Comparison of ENCODE assay signal across 8 mouse cellular contexts in the genomic region with DNA sequence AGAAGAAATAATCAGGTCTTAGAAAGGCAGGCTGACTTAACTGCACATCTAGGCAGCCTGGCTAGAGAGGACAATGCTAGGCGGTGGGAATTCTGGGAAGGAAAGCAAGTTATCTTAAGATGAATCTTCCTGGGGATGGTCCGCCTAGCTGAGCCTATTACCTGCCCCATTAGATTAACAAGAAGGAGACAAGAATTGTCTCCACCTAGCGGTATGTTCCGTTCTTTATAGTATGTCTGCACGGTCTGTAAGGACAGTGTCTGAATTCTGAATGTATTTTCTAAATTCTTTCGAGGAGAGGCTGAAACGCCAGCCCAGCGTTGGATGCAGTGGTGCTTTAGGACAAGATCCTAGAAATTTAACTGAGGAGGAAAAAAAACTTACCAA. TPM values are rescaled to one million over a fixed set of nuclear protein-coding genes. Genes with fewer than 3 reads are reported as not detected.
DNase-seq lines count a peak whose midpoint lies in the region; TF ChIP-seq lines count a peak whose summit lies in the region.

No protein-coding gene starts in this region.

- no peaks in the 10 kb centered on the region for H3K79me2 ChIP-seq in heart, adult 2 months (replicated peaks; ENCODE audit: control insufficient read depth, insufficient read depth, low read length)

- H3K4me3 ChIP-seq in heart, adult 2 months, result peak overlapping the region; percentile 12; the same call in 1 of the 2 replicates

- H3K36me3 ChIP-seq in heart, adult 2 months (ENCODE audit: control insufficient read depth, insufficient read depth, low read length), result no peaks in the 10 kb centered on the region; the same call in 1 of the 2 replicates
- H3K36me3 ChIP-seq in splenic B cell, adult 2 months (ENCODE audit: control insufficient read depth, insufficient read depth, low read length, poor library complexity, severe bottlenecking), result no peaks in the 10 kb centered on the region

- peaks cover 4% of the 10 kb centered on the region for H3K4me1 ChIP-seq in heart, adult 2 months (ENCODE audit: control insufficient read depth, insufficient read depth, low read length)

- peak overlapping the region; percentile 59 for H3K27ac ChIP-seq in heart, adult 2 months

- WGBS in heart, adult 2 months, result 24% methylated on average over 8 of the region's 8 CpGs

- intact Hi-C loops in heart, adult 2 months (cut with DNase I), result loop anchor here (2.0 to 5.0 kb wide), 2 partner anchors 137 to 446 kb away; no protein-coding TSS in a partner anchor
- intact Hi-C loops in heart, postnatal 25 days (cut with DNase I), result loop anchor here (10.0 kb wide), 1 partner anchor 370 kb away; the partner anchor contains the start of gene Chst11

- peak; percentile 69 for TF ChIP-seq CTCF in heart, adult 2 months (IDR thresholded peaks at IDR 0.05)

- no peak overlapping the region for H3K9ac ChIP-seq in heart, adult 2 months (ENCODE audit: low read depth, low read length)

- no peak for DNase-seq in heart, adult 2 months
- no peak for DNase-seq in heart, postnatal 25 days (ENCODE audit: low spot score)
- DNase-seq in thymus, postnatal 0 days (ENCODE audit: low spot score), result peak; percentile 17
- no peak for DNase-seq in thymus, postnatal 4 days
- DNase-seq in induced T-regulatory cell, adult 2 months (ENCODE audit: low read depth), result peak; percentile 42
- DNase-seq in splenic B cell, adult 2 months (ENCODE audit: low read depth, low spot score), result peak; percentile 62
- DNase-seq in right cerebral cortex, postnatal 36 days (ENCODE audit: low spot score in 2 of 2), result no peak
- DNase-seq in c-Kit-positive CD71-positive TER-119-positive erythroid progenitor cells, embryonic 14.5 days (ENCODE audit: low spot score), result no peak

- no peak for TF ChIP-seq POLR2A in heart, adult 2 months (IDR thresholded peaks at IDR 0.05; ENCODE audit: insufficient read depth, low read depth, low read length)

- TF ChIP-seq EP300 in heart, adult 2 months (IDR thresholded peaks at IDR 0.05; ENCODE audit: insufficient read depth, low read depth, low read length), result no peak

- no peaks in the 10 kb centered on the region for H3K27me3 ChIP-seq in heart, adult 2 months (ENCODE audit: control insufficient read depth, insufficient read depth, low read length)
- H3K27me3 ChIP-seq in splenic B cell, adult 2 months (ENCODE audit: control insufficient read depth, insufficient read depth, low read length, poor library complexity, severe bottlenecking), result no peaks in the 10 kb centered on the region

RNA-seq across cellular contexts. Expression of gene D10Wsu102e, which starts 5.7 kb away (rescaled TPM):
- under 1 TPM; 0.45 to 0.57 TPM for total RNA-seq in heart, adult 2 months (2021)
- 0.14 and 0.26 TPM in 2 replicates for polyA plus RNA-seq in heart, adult 2 months (2012; rRNA removed)
- total RNA-seq in heart, postnatal 25 days (2021), result under 1 TPM; 0.42 to 0.62 TPM
- polyA plus RNA-seq in thymus, postnatal 0 days (2015; fragmentation: Nextera tagmentation; extraction: Ambion mirVana), result 0.63 and 0.66 TPM in 2 replicates

RNA-seq across cellular contexts. Expression of gene Slc41a2, which starts 16.6 kb away (rescaled TPM):
- 1 to 10 TPM; 1.5 to 2.4 TPM for total RNA-seq in heart, adult 2 months (2021)
- polyA plus RNA-seq in heart, adult 2 months (2012; rRNA removed), result 0.92 and 1.3 TPM in 2 replicates
- total RNA-seq in heart, postnatal 25 days (2021), result 1 to 10 TPM; 1.5 to 1.6 TPM
- 0.22 and 0.39 TPM in 2 replicates for polyA plus RNA-seq in thymus, postnatal 0 days (2015; fragmentation: Nextera tagmentation; extraction: Ambion mirVana)

Comparison
In these comparisons a context has a peak if more than half of its experiments do, and no peak if none do; other contexts are left out.
1. DNase-seq: peak in thymus, postnatal 0 days (single experiment), induced T-regulatory cell, adult 2 months (single experiment) and splenic B cell, adult 2 months (single experiment); none in heart, adult 2 months (0 of 2), heart, postnatal 25 days (single experiment), thymus, postnatal 4 days (single experiment), right cerebral cortex, postnatal 36 days (0 of 2) and c-Kit-positive CD71-positive TER-119-positive erythroid progenitor cells, embryonic 14.5 days (single experiment).